Mouse (Mus musculus): ENCODE data around the gene Gm21915. TPM values are rescaled to one million over a fixed set of nuclear protein-coding genes. Genes with fewer than 3 reads are reported as not detected.

Gm21915 gene
- not detected in 2 replicates for polyA plus RNA-seq (2016; fragmentation: Nextera tagmentation; extraction: Ambion mirVana)

- ATAC-seq (ENCODE audit: insufficient number of reproducible peaks, insufficient read depth, low FRiP score, low TSS enrichment), result no peak
- Histone ChIP-seq H3K4me3 (no peak within 1 kb of the TSS), H3K27me3 (no peaks in the 10 kb centered on the region), H3K9me3 (no peaks in the 10 kb centered on the region), H3K4me2 (replicated peaks) (no peak within 1 kb of the TSS), H3K9ac (no peak within 1 kb of the TSS), H3K36me3 (no peaks in the 10 kb centered on the region), H3K27ac (no peak within 1 kb of the TSS), H3K4me1 (peaks cover 14% of the 10 kb centered on the region)
- WGBS, result 84% methylated on average over 3 of the region's 3 CpGs
These were observed at the start of gene Gm21915 for GRCm38 (mm10) chr9:40670313-40670712. Gene Gm21915 (plus strand): TSS chr9:40670613.

DNA sequence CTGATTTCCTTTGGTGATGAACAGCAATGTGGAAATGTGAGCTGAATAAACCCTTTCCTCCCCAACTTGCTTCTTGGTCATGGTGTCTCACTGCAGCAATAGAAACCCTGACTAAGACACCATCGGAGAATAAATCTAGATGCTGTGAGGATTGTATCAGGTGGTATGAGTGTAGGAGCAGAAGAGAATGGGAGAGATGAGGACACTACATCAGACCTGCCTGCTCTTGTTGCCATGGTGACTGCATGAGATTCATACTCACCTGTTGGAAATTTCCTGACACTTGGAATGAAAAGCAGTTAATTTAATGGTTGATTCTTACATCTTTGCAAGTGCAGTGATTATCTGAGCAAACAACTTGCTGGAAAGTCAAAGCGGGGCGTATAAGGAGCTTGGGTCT is 48.1 kb upstream of the Gm21915 start:
- no peak overlapping the region for H3K9ac ChIP-seq
- H3K27ac ChIP-seq, result no peak overlapping the region
- no peaks in the 10 kb centered on the region for H3K36me3 ChIP-seq
- no peak for ATAC-seq (ENCODE audit: insufficient number of reproducible peaks, insufficient read depth, low FRiP score, low TSS enrichment)
- no peak overlapping the region for H3K4me2 ChIP-seq (replicated peaks)
- H3K4me3 ChIP-seq, result no peak overlapping the region
- H3K4me1 ChIP-seq, result peaks cover 6% of the 10 kb centered on the region
- H3K9me3 ChIP-seq, result no peaks in the 10 kb centered on the region
- no peaks in the 10 kb centered on the region for H3K27me3 ChIP-seq
- 94% methylated on average over 3 of the region's 3 CpGs for WGBS

- H3K36me3 ChIP-seq, result no peaks in the 10 kb centered on the region
- no peak overlapping the region for H3K4me3 ChIP-seq
- H3K27me3 ChIP-seq, result no peaks in the 10 kb centered on the region
- H3K4me2 ChIP-seq (replicated peaks), result no peak overlapping the region
- no peak overlapping the region for H3K27ac ChIP-seq
- H3K9me3 ChIP-seq, result no peaks in the 10 kb centered on the region
- H3K4me1 ChIP-seq, result 0 out of 2 replicates have a peak, but pooled peaks cover under 1% of the 10 kb centered on the region
- no peak for ATAC-seq (ENCODE audit: insufficient number of reproducible peaks, insufficient read depth, low FRiP score, low TSS enrichment)
- H3K9ac ChIP-seq, result no peak overlapping the region
- WGBS, result 80% methylated on average over 4 of the region's 4 CpGs
These were observed 47.6 kb upstream of the Gm21915 start for GRCm38 (mm10) chr9:40622793-40623192.

GRCm38 (mm10) chr9:40625341-40625740 is 45.1 kb upstream of the Gm21915 start:
- Histone ChIP-seq H3K4me1 (no peaks in the 10 kb centered on the region), H3K4me2 (replicated peaks) (no peak overlapping the region), H3K27ac (no peak overlapping the region), H3K9me3 (no peaks in the 10 kb centered on the region), H3K9ac (no peak overlapping the region), H3K36me3 (no peaks in the 10 kb centered on the region), H3K4me3 (no peak overlapping the region), H3K27me3 (no peaks in the 10 kb centered on the region)
- ATAC-seq (ENCODE audit: insufficient number of reproducible peaks, insufficient read depth, low FRiP score, low TSS enrichment), result no peak
- 82% methylated on average over 3 of the region's 3 CpGs for WGBS

DNA sequence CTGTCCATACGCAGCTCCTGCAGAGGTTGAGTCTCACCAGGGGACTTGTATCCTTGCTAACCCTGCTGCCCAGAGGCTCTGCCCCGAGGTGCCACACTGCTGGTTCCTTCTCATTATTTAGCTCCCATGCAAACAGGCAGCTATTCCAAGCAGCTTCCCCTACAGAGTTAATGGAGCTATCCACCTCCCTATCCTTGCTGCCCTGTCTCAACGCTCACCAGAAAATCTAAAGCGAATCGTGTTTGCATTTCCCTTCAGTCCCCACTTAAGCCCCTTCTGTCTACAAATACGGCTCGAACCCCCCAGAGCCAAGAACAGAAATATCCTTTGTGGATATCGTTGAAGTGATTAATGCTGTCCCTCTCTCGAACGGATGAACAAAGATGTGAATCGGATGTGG is 43.8 kb upstream of the Gm21915 start:
- Histone ChIP-seq H3K4me1 (peaks cover 5% of the 10 kb centered on the region; the same call in 1 of the 2 replicates), H3K27me3 (no peaks in the 10 kb centered on the region), H3K36me3 (no peaks in the 10 kb centered on the region), H3K4me3 (no peak overlapping the region), H3K9me3 (no peaks in the 10 kb centered on the region), H3K4me2 (replicated peaks) (no peak overlapping the region), H3K27ac (no peak overlapping the region), H3K9ac (no peak overlapping the region)
- ATAC-seq (ENCODE audit: insufficient number of reproducible peaks, insufficient read depth, low FRiP score, low TSS enrichment), result no peak
- 37% methylated on average over 11 of the region's 11 CpGs for WGBS

DNA sequence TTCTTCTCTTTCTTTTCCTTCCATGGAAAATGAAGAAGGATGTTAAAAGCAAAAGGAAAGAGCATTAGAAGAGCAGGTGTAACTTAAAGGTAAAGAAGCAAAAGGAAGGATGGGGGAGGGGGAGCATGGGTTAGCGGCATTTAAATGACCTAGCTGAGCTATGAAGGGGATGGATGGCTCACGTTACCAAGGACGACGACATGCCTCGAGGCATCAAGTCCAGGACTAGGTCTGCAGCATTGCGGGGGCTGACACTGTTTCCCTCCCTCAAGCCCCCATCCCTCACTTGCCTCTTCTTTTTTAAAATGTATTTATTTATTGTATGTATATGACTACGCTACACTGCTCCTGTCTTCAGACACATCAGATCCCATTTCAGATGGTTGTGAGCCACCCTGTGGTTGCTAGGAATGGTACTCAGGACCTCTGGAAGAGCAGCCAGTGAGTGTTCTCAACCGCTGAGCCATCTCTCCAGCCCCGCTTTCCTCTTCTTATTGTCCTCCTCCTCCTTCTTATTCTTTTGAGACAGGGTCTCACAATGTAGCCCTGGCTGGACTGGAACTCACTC is 43.2 kb upstream of the Gm21915 start:
- WGBS, result 28% methylated on average over 9 of the region's 9 CpGs
- no peak overlapping the region for H3K4me2 ChIP-seq (replicated peaks)
- peaks cover 6% of the 10 kb centered on the region; the same call in 1 of the 2 replicates for H3K4me1 ChIP-seq
- no peaks in the 10 kb centered on the region for H3K27me3 ChIP-seq
- ATAC-seq (ENCODE audit: insufficient number of reproducible peaks, insufficient read depth, low FRiP score, low TSS enrichment), result no peak
- no peaks in the 10 kb centered on the region for H3K36me3 ChIP-seq
- H3K27ac ChIP-seq, result no peak overlapping the region
- no peaks in the 10 kb centered on the region for H3K9me3 ChIP-seq
- H3K4me3 ChIP-seq, result no peak overlapping the region
- H3K9ac ChIP-seq, result no peak overlapping the region

DNA sequence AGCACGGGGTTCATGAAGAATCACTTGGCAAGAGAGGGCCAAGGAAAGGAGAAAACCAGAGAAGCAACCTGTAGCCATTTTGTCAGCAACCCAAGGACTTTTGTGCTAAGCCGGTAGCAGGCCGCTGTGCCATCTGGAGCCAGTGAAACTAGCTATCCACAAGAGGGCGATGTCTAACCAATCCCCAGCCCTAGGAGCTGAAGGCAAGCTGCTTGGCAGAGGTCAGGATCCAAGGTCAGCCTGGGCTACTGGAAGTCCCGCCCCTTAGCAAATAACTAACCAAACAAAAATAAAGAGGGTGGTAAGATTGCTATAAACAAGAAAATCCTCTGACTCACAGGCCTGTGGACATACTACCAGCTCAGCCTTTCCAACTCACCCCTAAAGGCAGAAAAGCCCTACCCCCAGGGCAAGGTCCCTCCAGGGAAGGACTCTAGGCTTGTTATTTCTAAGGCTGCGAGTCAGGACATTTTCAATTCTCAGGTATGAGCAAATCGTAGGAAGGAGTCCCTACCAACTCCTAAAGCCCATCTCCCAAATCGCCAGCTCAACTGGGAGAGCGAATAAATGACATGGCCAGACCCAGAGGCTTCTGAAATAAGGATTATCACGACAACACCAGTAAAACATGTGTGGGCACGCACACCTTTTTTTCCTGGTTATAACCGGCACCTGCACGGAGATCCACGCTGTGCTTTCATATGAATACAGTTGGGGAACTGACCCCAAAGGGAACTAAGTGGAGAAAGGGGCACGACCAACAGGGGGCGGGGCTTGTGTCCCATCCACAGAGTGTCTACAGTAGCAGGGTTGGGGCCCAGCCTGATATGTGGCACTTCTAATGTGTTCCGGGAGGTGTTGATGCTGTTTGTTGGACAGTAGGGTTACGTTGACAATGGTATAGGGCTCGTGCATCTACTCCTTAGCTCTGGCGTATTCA is 42.0 kb upstream of the Gm21915 start:
- H3K9ac ChIP-seq, result no peak overlapping the region
- ATAC-seq (ENCODE audit: insufficient number of reproducible peaks, insufficient read depth, low FRiP score, low TSS enrichment), result no peak
- 61% methylated on average over 20 of the region's 20 CpGs for WGBS

DNA sequence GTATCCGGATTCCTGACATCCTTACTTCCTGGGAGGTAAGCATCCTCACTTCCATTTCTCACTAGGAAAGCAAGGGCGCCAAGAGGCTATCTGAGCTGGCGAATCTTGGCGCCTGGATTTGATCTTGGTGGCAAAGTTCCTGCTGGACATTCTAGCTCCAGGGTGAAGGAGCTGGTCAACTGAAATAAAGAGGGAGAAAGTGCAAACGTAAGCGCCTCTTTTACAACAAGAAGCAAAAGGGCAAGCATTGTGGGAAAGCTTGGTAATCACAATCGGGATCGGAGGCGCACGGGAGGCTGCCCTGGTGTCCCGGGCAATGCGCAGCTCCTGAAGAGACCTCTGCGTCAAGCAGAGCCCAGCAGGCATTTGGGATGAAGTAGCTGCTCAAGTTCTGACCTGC is 41.0 kb upstream of the Gm21915 start:
- WGBS, result 51% methylated on average over 13 of the region's 13 CpGs
- H3K4me2 ChIP-seq (replicated peaks), result no peak overlapping the region
- no peak for ATAC-seq (ENCODE audit: insufficient number of reproducible peaks, insufficient read depth, low FRiP score, low TSS enrichment)

More for the DNA sequence above, 42.0 kb upstream of the Gm21915 start:
- Histone ChIP-seq H3K4me3 (no peak overlapping the region), H3K27ac (no peak overlapping the region), H3K27me3 (no peaks in the 10 kb centered on the region), H3K36me3 (no peaks in the 10 kb centered on the region), H3K9me3 (no peaks in the 10 kb centered on the region), H3K4me2 (replicated peaks) (no peak overlapping the region), H3K4me1 (peaks cover 6% of the 10 kb centered on the region; the same call in 1 of the 2 replicates)

GRCm38 (mm10) chr9:40631101-40631500 is 39.3 kb upstream of the Gm21915 start:
- no peak overlapping the region for H3K4me3 ChIP-seq
- ATAC-seq (ENCODE audit: insufficient number of reproducible peaks, insufficient read depth, low FRiP score, low TSS enrichment), result no peak
- peaks cover 6% of the 10 kb centered on the region; the same call in 1 of the 2 replicates for H3K4me1 ChIP-seq
- no peak overlapping the region for H3K4me2 ChIP-seq (replicated peaks)
- no peaks in the 10 kb centered on the region for H3K36me3 ChIP-seq
- H3K9ac ChIP-seq, result no peak overlapping the region
- H3K27me3 ChIP-seq, result no peaks in the 10 kb centered on the region
- H3K27ac ChIP-seq, result no peak overlapping the region
- 54% methylated on average over 6 of the region's 6 CpGs for WGBS
- H3K9me3 ChIP-seq, result no peaks in the 10 kb centered on the region

More for the DNA sequence above, 41.0 kb upstream of the Gm21915 start:
- peaks cover 6% of the 10 kb centered on the region; the same call in 1 of the 2 replicates for H3K4me1 ChIP-seq
- no peak overlapping the region for H3K9ac ChIP-seq
- H3K4me3 ChIP-seq, result no peak overlapping the region
- H3K27me3 ChIP-seq, result no peaks in the 10 kb centered on the region
- H3K27ac ChIP-seq, result no peak overlapping the region
- H3K9me3 ChIP-seq, result no peaks in the 10 kb centered on the region
- no peaks in the 10 kb centered on the region for H3K36me3 ChIP-seq

- no peak overlapping the region for H3K27ac ChIP-seq
- H3K4me3 ChIP-seq, result no peak overlapping the region
- 89% methylated on average over 10 of the region's 10 CpGs for WGBS
- no peak overlapping the region for H3K4me2 ChIP-seq (replicated peaks)
- no peak for ATAC-seq (ENCODE audit: insufficient number of reproducible peaks, insufficient read depth, low FRiP score, low TSS enrichment)
- no peak overlapping the region for H3K9ac ChIP-seq
- H3K4me1 ChIP-seq, result peaks cover 6% of the 10 kb centered on the region
- H3K36me3 ChIP-seq, result no peaks in the 10 kb centered on the region
- no peaks in the 10 kb centered on the region for H3K9me3 ChIP-seq
- H3K27me3 ChIP-seq, result no peaks in the 10 kb centered on the region
These were observed 38.9 kb upstream of the Gm21915 start for GRCm38 (mm10) chr9:40631505-40631904.

- H3K9me3 ChIP-seq, result no peaks in the 10 kb centered on the region
- H3K4me2 ChIP-seq (replicated peaks), result no peak overlapping the region
- peaks cover 25% of the 10 kb centered on the region for H3K4me1 ChIP-seq
- no peak overlapping the region for H3K27ac ChIP-seq
- H3K4me3 ChIP-seq, result no peak overlapping the region
- H3K9ac ChIP-seq, result no peak overlapping the region
- no peaks in the 10 kb centered on the region for H3K27me3 ChIP-seq
- no peak for ATAC-seq (ENCODE audit: insufficient number of reproducible peaks, insufficient read depth, low FRiP score, low TSS enrichment)
- 19% methylated on average over 2 of the region's 2 CpGs for WGBS
- H3K36me3 ChIP-seq, result no peaks in the 10 kb centered on the region
These were observed 34.4 kb upstream of the Gm21915 start for GRCm38 (mm10) chr9:40636054-40636453.
